Mouse (Mus musculus) ES-E14 (cell line): ENCODE results near the gene Nos3. TPM values are rescaled to one million over a fixed set of nuclear protein-coding genes. Genes with fewer than 3 reads are reported as not detected.

ENCODE experiments used
- DNase-seq: peaks from one replicate; pipeline ENCODE4 v3.0.0-alpha.2; 2013; ENCODE audit warnings: low read depth, low spot score
- H3K27ac ChIP-seq: 2 replicates; pipeline ENCODE4 v1.5.1; 2012; ENCODE audit warnings: low read depth, mild to moderate bottlenecking, low read length, moderate library complexity, mixed read lengths; ENCODE audit not compliant: poor library complexity, insufficient read depth, severe bottlenecking
- H3K36me3 ChIP-seq: 2 replicates; pipeline ENCODE4 v1.6.1; 2012; ENCODE audit warnings: mild to moderate bottlenecking, low read length, moderate library complexity, mixed read lengths; ENCODE audit not compliant: control insufficient read depth, poor library complexity, insufficient read depth, severe bottlenecking
- H3K4me1 ChIP-seq, 2 experiments: fragments of 150-350 bp in 1 of 2; sonication (generic) in 1 of 2; 2 replicates each; pipeline ENCODE4 v1.6.1; 2012; ENCODE audit warnings: low read length in 2 of 2, mild to moderate bottlenecking in 1 of 2, mixed read lengths in 1 of 2; ENCODE audit not compliant: control insufficient read depth in 2 of 2, insufficient read depth in 2 of 2, poor library complexity in 1 of 2
- H3K4me3 ChIP-seq, 2 experiments: fragments of 150-350 bp in 1 of 2; sonication (generic) in 1 of 2; 2 replicates each; pipeline ENCODE4 v1.5.1; 2012; ENCODE audit warnings: low read length in 2 of 2, low read depth in 1 of 2, mild to moderate bottlenecking in 1 of 2, mixed read lengths in 1 of 2; ENCODE audit not compliant: insufficient read depth in 1 of 2, poor library complexity in 1 of 2, severe bottlenecking in 1 of 2
- H3K9ac ChIP-seq: 2 replicates; pipeline ENCODE4 v1.6.1; 2012; ENCODE audit warnings: low read depth, mild to moderate bottlenecking, low read length, mixed read lengths; ENCODE audit not compliant: poor library complexity, insufficient read depth, severe bottlenecking
- H3K9me3 ChIP-seq: fragments of 150-350 bp; sonication (generic); 2 replicates; pipeline ENCODE4 v1.6.1; 2012; ENCODE audit warnings: low read depth, mild to moderate bottlenecking, low read length; ENCODE audit not compliant: control insufficient read depth, insufficient read depth
- CHD2 ChIP-seq: IDR thresholded peaks from 2 replicates; pipeline ENCODE4 v1.6.1; 2014; ENCODE audit warnings: mild to moderate bottlenecking, low read depth, low read length, inconsistent platforms
- HCFC1 ChIP-seq: IDR thresholded peaks from 2 replicates; pipeline ENCODE4 v1.6.1; 2012; ENCODE audit warnings: low read length, inconsistent platforms, borderline replicate concordance; ENCODE audit not compliant: insufficient read depth
- MAFK ChIP-seq: IDR thresholded peaks from 2 replicates; pipeline ENCODE4 v1.6.1; 2014; ENCODE audit warnings: mild to moderate bottlenecking, low read depth, low read length, inconsistent platforms; ENCODE audit not compliant: insufficient read depth
- ZC3H11A ChIP-seq: IDR thresholded peaks from 2 replicates; pipeline ENCODE4 v1.6.1; 2012; ENCODE audit warnings: low read depth, mild to moderate bottlenecking, inconsistent platforms, low read length, borderline replicate concordance
- ZNF384 ChIP-seq: IDR thresholded peaks from 2 replicates; pipeline ENCODE4 v1.6.1; 2012; ENCODE audit warnings: low read depth, low read length, inconsistent platforms
- in situ Hi-C, 2 experiments: fragments of 600-800 bp; cut with MboI; formaldehyde crosslinking; loops; one replicate each; pipeline ENCODE4 v1.15.1; 2025; ENCODE audit warnings: low sequenced_read_pairs in 2 of 2, inconsistent platforms in 1 of 2; ENCODE audit not compliant: unreplicated experiment in 2 of 2
- total RNA-seq: library from RNA; depleted of rRNA; stranded (reverse); fragments of 300-350 nt; gene quantifications from 2 replicates; pipeline ENCODE4 v1.2.3, GENCODE M21; 2012

Gene Nos3
- total RNA-seq, 1 experiment: 2.2 TPM

DNA sequence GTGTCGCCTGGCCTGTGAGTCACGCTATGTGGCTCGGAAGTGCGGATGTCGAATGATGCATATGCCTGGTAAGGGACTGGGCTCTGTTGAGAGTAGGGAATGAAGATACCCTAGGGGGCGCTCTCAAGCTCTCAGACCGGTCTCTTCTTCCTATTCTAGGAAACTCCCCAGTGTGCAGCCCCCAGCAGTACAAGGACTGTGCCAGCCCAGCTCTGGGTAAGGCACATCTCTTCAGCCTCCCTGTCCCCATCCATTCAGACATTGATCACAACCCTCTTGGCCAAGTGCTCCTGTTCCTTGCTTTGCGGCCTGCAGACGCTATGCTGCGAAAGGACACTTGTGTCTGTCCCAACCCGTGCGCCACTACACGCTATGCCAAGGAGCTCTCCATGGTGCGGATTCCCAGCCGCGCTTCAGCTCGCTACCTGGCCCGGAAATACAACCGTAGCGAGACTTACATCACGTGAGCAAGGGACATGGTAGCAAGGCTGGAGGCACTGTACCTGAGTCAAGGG is 51.7 kb downstream of the Nos3 start:
- Histone ChIP-seq H3K4me1 (no peaks in the 10 kb centered on the region; a peak in 1 of 4 replicates), H3K27ac (no peak overlapping the region), H3K36me3 (peaks cover 6% of the 10 kb centered on the region; the same call in 1 of the 2 replicates), H3K4me3 (peak overlapping the region in 1 of 2 experiments; percentile 60; a peak in 2 of 4 replicates), H3K9me3 (no peaks in the 10 kb centered on the region), H3K9ac (no peak overlapping the region)
- no peak for TF ChIP-seq MAFK
- TF ChIP-seq ZC3H11A: no peak
- TF ChIP-seq HCFC1: peak; percentile 42; the same call in 1 of the 2 replicates
- no peak for TF ChIP-seq ZNF384
- peak; percentile 79 for DNase-seq
- in situ Hi-C loops: loop anchor here in 1 of 2 experiments (5.0 kb wide), 1 partner anchor 36 kb away; the partner anchor contains the start of gene Agap3

DNA sequence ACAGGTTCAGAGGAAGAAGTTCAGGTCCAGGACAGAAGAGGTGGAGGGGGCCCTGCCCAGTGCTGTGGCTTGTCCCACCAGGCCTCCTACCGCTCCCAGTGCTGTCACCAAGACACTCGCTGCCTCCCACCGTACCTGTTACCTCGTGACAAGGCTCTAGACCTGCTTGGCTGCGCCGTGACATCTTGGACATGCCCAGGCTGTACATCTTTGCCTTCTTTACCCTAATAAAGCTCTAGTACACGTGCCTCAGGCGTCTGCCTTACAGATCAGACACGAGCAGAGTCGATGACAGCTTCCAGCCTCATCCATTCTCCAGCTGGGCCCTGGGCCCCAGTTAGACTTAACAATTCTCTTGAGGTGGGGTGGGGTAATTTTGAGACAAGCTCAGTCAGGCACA is 53.0 kb downstream of the Nos3 start:
- TF ChIP-seq CHD2 (no peak), HCFC1 (no peak), ZNF384 (no peak), ZC3H11A (no peak), MAFK (no peak)
- in situ Hi-C loops: loop anchor here in 1 of 2 experiments (5.0 kb wide), 1 partner anchor 35 kb away; the partner anchor contains the start of gene Agap3
- H3K9ac ChIP-seq: no peak overlapping the region

DNA sequence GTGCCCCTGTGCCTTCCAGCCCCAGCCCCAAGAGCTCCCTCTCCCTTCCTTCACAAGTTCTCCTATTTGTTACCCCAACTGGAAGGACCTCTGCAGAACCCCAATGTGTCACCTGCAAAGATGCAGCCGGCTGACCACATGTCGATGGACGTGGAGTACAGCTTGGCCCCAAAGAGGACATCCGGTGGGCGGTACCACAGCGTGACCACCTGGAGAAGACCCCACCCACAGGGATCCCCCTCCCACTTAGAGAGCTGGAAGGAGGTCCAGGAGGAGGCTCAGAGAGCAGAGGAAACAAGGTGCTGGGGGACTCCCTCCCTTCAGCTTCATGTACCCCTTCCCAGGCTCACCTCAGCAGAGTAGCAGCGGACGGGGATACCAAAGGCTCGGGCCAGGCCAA is 55.8 kb downstream of the Nos3 start:
- TF ChIP-seq HCFC1 (no peak), ZC3H11A (no peak), CHD2 (no peak), MAFK (no peak)
- in situ Hi-C loops: no loop called here
- no peak for DNase-seq

More for the DNA sequence above, 53.0 kb downstream of the Nos3 start:
- DNase-seq: no peak
- Histone ChIP-seq H3K36me3 (peaks cover 6% of the 10 kb centered on the region; the same call in 1 of the 2 replicates), H3K4me1 (no peaks in the 10 kb centered on the region; a peak in 1 of 4 replicates), H3K9me3 (no peaks in the 10 kb centered on the region), H3K4me3 (no peak overlapping the region), H3K27ac (no peak overlapping the region)

DNA sequence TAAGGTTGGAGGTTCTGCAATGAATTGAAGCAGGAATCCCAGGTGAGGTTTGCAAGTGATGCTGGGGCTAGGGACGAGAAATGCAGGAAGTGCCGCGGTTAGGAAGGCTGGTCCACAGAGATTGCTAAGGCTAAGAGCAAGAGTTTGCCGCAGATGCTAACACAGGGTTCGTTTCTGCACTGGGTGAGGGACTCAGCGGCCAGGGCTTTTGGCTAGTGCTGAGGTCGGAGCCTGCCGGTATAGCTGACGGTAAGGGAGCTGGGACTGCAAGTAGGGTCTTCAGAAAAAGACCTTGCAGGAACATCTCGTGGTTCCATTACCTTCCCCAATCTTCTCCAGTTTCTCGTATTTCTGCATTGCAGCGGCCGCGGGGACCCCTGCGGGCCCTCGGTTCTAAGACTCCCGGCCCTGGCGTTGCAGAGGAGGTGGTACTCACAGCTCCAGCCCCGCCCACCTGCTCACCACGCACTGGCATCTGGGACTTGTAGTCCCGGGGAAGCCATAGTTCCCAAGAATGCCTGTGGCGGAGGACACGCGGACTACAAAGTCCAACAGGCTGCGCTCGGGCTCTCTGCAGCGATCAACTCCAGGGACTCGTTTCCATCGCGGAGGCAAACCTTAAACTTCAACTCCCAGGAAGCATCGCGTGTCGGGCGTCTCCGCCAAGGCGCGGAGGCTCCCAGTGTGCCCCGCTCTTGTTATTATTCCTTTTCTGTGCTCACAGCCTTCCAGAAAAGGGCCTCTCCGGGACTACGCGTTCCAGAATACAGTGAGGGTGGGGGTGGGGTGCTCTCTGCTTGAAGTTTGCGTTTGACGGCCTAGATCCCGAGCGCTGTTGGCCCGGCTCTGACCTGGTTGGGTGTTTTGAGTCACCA is 58.8 kb downstream of the Nos3 start, which contains the start of the genes Cdk5 and Slc4a2:
Gene Cdk5, minus strand, starts transcription at position 402 of the 875 bp plus-strand sequence.
Gene Slc4a2, plus strand, starts transcription at position 709 of the 875 bp plus-strand sequence.
- H3K36me3 ChIP-seq: peaks cover 4% of the 10 kb centered on the region; the same call in 1 of the 2 replicates
- in situ Hi-C loops: no loop called here
- H3K4me3 ChIP-seq: peak within 1 kb of the TSS; percentile 76 to 82
- no peaks in the 10 kb centered on the region for H3K9me3 ChIP-seq
- H3K27ac ChIP-seq: peak within 1 kb of the TSS; percentile 41; the same call in 1 of the 2 replicates
- DNase-seq: peak; percentile 99
- TF ChIP-seq CHD2 (peak; percentile 82; the same call in 1 of the 2 replicates), HCFC1 (peak; percentile 99), ZNF384 (no peak), MAFK (no peak), ZC3H11A (no peak)
- peaks cover 4 to 27% of the 10 kb centered on the region in 2 experiments; a peak in 2 of 4 replicates for H3K4me1 ChIP-seq
- peak within 1 kb of the TSS; percentile 70 for H3K9ac ChIP-seq

More for the DNA sequence above, 55.8 kb downstream of the Nos3 start:
- H3K4me3 ChIP-seq: no peak overlapping the region
- H3K9ac ChIP-seq: no peak overlapping the region
- H3K27ac ChIP-seq: no peak overlapping the region
- peaks cover 6% of the 10 kb centered on the region; the same call in 1 of the 2 replicates for H3K36me3 ChIP-seq
- peaks cover 0 to 4% of the 10 kb centered on the region in 2 experiments; a peak in 1 of 4 replicates for H3K4me1 ChIP-seq
- H3K9me3 ChIP-seq: no peaks in the 10 kb centered on the region
